Mouse (Mus musculus) liver, adult (tissue): ENCODE data around the gene Slc25a20.
A peak's percentile ranks its signal among the peaks of the same experiment; 100 is the strongest.

Source experiments
- GATA4 ChIP-seq: IDR thresholded peaks from 2 replicates; pipeline ENCODE4 v1.6.1; 2014; ENCODE audit warnings: mild to moderate bottlenecking, low read length; ENCODE audit not compliant: insufficient replicate concordance

Gene Slc25a20

DNA sequence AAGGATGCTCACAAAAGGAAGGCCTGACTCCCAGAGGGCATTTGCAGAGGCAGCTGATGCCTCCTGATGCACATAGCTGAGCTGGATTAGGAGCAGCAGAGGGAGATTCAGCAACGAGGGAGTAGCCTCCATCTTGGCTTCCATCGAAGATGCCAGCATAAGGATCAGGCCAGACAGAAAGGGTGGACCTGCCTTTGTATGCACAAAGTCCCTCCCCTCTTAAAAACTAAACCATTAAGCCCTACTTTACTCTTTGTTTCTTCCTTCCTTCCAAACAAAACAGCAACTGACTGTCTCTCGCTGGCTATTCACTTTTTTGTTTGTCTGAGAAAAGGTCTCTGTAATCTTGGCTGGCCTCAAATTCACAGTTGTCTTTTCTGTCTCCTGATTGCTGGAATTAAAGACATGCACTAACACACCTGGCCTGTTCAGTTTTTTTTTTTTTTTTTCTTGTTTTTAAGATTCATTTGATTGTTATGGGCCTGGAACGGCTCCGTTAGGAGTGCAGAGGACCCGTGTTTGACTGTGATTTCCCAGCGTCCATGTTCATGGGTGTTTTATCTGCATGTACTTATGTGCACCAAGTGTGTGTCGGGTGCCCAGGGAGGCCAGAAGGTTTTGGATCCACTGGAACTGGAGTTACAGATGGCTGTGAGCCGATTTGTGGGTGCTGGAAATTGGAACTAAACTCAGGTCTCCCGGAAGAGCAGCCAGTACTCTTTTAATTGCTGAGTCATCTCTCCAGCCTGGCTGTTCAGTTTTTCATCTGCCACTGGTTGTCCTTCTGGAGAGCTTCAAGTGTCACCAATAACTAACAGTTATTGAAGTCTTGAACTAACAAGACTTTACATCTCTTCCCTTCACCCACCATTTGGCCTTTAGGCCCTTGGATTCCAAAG is 7.1 kb upstream of the Slc25a20 start:
- TF ChIP-seq GATA4, result no peak

DNA sequence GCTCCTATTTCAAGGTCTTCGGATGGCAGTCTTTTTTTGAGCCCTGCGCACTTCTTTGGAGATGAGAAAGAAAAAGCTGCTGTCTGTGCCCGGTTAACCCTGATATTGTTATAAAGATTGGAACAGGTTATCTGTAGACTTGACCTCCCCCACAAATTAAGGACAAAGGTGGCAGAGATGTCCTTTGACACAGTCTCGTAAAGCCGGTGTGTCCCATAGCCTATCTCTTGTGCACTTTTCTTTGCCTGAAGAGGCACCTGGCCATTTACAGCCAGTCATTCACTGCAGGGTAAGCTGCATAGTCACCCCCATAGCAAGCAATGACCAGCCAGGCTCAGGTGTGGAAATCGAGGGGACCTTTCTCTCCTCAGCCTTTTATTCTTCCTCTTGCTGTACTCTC is 772 bp downstream of the Slc25a20 start:
- TF ChIP-seq GATA4, result peak; percentile 62; the same call in 1 of the 2 replicates

DNA sequence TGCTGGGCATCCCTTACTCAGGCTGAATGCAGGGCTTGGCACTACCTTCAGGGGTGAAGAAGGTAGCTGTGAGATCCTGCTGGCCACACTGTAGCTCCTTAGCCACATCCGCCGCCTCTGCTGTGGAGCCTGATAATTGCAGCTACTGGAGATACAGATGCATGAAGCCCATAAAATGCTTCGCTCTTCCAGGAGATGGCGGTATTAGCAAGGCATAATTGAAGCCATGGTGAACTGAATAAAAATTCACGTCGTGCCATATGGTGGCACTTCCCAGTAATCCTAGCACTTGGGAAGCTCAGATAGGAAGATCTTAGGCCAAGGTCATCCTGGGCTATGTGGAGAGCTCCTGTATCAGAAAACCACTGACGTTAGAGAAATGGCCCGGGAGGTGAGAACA is 8.0 kb downstream of the Slc25a20 start:
- TF ChIP-seq GATA4, result no peak

DNA sequence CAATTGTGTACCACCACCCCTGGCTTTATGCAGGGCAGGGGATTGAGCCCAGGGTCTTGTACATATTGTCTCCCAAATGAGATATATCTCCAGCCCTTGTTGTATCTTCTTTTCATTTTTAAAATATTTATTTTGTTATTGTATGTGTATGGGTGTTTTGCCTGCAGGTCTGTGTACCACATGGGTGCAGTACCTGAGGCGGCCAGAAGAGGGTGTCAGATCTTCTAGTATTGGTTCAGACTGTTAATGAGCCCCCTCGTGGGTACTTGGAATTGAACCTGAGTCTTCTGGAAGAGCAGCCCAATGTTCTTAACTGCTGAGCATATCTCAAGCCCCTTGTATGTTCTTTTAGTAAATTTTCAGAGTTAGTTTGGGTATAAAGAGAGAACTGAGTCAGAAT is 11.3 kb downstream of the Slc25a20 start:
- no peak for TF ChIP-seq GATA4

DNA sequence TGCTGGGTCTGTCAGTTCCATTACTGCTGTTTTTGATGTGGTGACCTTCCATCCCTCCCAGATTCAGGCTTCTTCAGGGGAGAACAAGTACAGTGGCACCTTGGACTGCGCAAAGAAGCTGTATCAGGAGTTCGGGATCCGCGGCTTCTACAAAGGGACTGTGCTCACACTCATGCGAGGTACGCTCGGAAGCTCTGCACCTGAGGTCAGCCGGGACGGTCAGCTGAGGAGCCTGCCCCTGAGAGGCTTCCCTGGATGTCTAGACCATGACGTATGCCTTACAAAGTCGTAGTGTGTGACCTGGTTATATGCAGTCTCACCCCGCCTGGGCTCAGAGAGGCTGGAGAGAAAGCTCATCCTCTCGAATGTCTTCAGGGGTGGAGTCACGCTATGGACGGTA is 18.1 kb downstream of the Slc25a20 start:
- no peak for TF ChIP-seq GATA4

DNA sequence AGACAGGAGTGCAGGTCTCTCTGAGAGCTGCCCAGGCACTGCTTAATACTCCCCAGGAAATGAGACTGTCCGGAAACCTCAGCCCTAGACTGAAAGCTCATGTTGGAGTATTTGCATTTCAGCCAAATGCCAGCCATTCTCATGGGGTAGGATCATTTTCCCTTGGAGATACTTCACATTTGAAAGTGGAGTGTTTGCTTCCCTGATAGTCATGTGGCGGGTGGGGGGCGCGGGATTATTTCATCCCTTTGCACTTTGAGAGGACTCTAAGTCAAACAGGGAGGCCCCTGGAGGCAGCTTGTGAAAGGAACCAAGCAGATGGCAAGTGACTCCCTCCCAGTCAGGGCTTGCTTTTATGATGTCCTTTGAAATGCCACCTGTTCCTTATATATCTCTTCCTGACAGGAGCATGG is 24.6 kb downstream of the Slc25a20 start:
- TF ChIP-seq GATA4, result no peak

DNA sequence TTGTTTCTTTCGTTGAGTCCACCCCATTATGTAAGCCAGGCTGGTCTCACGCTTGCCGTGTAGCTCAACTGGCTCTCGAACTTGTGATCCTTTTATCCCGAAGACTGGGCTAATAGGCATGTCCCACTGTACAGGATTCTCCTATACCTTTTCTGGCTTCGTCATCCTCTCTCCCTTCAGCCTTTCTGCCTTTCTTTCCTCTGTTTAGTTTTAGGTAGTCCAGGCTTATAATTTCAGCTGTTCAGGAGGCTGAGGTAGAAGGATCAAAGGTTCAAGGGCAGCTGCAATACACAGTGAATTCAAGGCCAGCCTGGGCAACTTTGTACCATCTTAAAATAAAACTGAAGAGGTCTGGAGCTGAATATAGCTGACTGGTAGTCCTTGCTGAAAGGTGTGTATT is 25.3 kb downstream of the Slc25a20 start:
- TF ChIP-seq GATA4, result no peak

DNA sequence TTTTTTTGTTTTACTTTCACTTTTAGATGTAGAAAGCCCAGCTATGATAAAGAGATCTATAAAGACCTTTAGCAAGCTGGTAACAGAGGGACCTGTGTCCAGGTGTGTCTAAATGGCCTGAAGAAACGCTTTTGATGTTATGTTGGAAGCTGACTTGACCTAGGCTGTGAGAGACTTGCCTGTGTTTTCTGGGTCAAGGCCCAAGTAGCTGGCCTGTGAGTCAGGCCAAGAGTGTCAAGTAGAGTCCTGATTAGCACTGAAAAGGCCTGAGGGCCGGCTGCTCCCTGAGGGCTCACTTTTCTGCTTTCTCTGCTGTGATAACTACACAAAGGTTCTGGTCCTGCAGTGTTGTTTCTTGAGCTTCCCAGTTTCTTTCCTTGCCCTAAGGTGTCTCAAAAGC is 25.8 kb downstream of the Slc25a20 start:
- no peak for TF ChIP-seq GATA4

DNA sequence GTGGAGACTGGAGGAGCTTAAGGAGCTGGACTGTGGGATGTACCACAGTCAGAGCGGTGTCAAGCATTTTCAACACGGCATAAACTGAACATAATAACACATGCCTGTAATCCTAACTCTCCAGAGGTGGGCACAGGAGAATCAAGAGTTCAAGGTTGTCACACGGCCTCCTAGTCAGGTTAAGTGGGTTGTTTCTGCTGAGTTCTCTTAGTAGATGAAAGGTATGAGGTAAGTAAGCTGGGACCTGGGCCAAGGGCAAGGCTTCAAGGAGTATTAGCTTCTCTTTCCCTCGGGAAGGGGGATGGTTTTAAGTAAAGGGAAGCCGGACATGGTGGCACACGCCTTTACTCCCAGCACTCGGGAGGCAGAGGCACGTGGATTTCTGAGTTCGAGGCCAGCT is 26.6 kb downstream of the Slc25a20 start:
- TF ChIP-seq GATA4, result no peak

DNA sequence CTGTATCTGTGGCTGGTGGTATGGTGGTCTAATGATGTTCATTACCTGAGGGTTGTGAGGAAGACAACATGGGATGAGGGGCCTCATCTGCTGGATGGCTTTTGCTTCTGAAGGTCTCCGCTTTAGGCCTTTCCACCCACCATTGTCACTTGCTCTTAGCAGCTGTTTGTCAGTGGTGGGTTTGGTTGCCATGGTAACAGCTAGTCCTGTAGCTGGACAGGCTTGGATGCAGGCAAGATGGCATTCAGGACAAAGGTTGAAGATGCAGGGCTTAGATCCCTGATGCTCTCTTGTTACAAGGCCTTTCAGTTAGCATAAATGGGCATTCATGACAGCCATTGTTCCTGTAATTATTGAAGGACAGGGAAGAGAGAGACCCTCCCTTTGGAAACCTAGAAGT is 27.2 kb downstream of the Slc25a20 start, which contains the start of gene Prkar2a:
Gene Prkar2a, plus strand, starts transcription at position 209 of the 400 bp plus-strand sequence.
- no peak for TF ChIP-seq GATA4

DNA sequence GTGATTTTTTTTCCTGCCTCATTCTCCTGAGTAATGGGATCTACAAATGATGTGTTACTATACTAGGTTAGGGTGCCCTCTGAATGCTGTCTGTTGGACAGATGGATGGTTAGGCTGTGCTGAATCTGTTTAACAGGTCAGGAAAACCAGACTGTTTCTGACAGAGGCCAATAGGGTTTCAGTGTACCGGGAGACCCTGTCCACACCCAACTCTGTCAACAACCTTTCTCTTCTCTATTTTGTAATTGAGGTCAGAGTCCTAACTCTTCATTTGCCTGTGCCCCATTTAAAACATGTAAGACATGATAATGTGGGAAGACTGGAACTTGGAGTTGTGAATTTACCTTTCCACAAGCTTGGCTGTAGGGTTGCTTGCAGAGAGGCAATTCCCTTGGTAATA is 28.1 kb downstream of the Slc25a20 start:
- TF ChIP-seq GATA4, result no peak

DNA sequence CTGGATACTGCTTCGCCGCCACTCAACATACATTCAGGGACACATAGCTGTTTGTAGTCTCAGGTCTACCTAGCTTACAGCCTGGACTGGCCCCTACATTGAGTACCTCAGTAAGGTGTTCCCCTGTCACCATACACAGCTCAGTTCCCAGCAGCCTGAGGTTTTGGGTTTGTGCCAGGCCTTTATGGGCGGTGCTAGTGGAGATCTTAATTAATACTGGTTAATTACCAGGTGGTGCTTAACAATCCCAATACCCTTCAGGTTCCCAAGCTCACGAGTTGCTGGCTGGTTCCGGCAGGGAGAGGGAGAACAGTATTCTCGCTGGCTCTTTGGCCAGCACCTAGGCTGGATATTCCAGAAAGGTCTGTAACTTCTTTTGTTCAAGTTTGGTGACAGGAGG is 29.0 kb downstream of the Slc25a20 start:
- TF ChIP-seq GATA4, result no peak

DNA sequence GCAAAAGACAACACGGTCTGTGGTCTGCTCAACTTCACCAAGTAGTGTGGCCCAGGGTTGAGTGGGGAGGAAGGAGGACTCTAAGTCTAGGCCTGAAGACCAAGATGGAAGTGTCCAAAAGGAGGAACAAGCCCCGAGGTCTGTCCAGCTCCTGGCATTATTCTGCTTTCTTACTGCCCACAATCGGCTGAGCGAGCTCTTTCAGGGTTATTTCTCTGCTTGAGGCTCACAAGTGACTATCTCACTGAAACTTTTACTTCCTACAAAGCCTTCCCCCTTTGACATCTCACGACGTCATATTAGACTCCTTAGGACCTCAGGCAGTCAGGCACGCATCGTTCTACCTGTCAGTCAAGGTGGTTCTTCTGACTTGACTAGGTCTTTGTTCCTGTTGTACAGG is 29.5 kb downstream of the Slc25a20 start:
- TF ChIP-seq GATA4, result no peak

DNA sequence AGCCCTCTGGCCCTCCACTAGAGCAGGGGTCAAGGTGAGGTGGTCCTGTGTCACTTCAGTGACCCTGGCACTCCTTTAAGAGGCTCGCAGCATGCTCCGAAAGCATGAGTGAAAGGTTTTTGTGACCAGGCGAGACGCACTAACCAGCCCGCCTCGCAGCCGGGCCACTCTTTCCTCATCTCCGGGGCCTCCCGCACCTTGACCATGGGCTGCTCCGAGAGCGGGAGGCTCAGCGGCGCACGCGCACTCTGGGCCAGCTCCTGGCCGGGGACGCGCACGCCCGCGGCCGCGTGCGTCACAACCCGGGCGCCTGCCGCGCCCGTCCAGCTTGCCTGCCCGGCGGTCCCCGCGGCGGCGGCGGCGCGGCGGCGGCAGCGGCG is 29.9 kb downstream of the Slc25a20 start:
- no peak for TF ChIP-seq GATA4

DNA sequence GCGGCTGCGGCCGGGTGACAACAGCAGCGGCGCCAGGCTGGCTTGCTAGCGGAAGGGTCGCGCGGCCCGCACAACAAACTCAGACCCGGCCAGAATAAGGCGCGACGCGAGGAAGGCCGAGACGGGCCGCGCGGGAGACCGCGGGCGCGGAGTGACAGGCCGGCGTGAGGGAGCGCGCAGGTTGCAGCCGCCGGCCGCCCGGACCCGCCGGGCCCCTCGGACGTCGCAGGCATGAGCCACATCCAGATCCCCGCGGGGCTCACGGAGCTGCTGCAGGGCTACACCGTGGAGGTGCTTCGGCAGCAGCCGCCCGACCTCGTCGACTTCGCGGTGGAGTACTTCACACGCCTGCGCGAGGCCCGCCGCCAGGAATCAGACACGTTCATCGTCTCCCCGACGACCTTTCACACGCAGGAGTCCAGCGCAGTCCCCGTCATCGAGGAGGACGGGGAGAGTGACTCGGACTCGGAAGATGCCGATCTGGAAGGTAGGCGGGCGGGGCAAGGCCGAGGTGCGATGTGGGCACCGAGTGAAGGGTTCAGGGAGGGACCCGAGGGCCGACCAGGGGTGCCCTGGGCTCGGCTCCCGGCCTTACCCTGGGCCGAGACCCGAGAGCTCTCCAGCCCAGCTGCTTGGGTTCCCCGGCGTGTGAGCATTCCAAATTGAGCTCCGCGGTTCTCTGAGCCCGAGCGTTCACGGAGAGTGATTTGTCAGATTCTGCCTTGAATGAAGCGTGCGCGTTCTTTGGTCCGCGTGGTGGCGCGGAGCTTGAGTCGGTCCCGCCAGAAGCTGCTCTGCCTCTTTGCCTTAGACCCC is 30.5 kb downstream of the Slc25a20 start:
- no peak for TF ChIP-seq GATA4

DNA sequence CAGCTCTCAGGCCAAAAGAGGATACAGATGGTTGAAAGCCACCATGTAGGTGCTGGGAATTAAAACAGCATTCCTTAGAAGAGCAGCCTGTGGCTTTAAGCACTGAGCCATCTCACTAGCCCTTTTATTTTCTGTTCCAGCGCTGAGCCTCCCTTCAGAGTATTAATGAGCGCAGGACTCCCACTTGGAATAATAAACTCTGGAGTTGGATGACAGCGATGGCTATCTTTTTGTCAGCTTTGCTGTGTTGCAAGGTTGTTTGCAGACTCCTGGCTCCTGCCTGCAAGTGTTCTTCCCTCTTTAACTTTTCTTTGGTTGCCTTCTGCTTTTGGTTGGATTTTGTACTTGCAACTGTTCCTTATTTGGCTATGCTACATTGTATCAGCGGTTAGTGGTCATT is 32.1 kb downstream of the Slc25a20 start:
- TF ChIP-seq GATA4, result no peak
